Mouse (Mus musculus): ENCODE results near the gene 2900092C05Rik. TPM values are rescaled to one million over a fixed set of nuclear protein-coding genes. Genes with fewer than 3 reads are reported as not detected.

Gene 2900092C05Rik
- polyA plus RNA-seq, 1 experiment from 2014 or later, result not detected

- H3K27ac ChIP-seq (ENCODE audit: low read depth), result no peak overlapping the region
- no peaks in the 10 kb centered on the region for H3K4me1 ChIP-seq (ENCODE audit: insufficient read depth)
- DNase-seq, result no peak
- no peak for TF ChIP-seq CTCF (IDR thresholded peaks at IDR 0.05; ENCODE audit: low read depth)
- no peak for TF ChIP-seq EP300 (IDR thresholded peaks at IDR 0.05; ENCODE audit: low read depth)
- H3K9me3 ChIP-seq (ENCODE audit: low read length), result peaks cover 19% of the 10 kb centered on the region
- no peak overlapping the region for H3K9ac ChIP-seq (replicated peaks)
- no peaks in the 10 kb centered on the region for H3K27me3 ChIP-seq (ENCODE audit: insufficient read depth, low read length)
- ATAC-seq, result no peak
- no peak overlapping the region for H3K4me2 ChIP-seq (ENCODE audit: low read depth, low read length)
- H3K4me3 ChIP-seq (ENCODE audit: low read depth, low read length), result no peak overlapping the region
- H3K36me3 ChIP-seq (replicated peaks; ENCODE audit: insufficient read depth, low read length), result peaks cover 71% of the 10 kb centered on the region
Measured at GRCm38 (mm10) chr7:12486691-12487090, 25.6 kb upstream of the 2900092C05Rik start.

GRCm38 (mm10) chr7:12510913-12511312 lies 1.4 kb upstream of the 2900092C05Rik start:
- no peak for TF ChIP-seq CTCF (IDR thresholded peaks at IDR 0.05; ENCODE audit: low read depth)
- TF ChIP-seq EP300 (IDR thresholded peaks at IDR 0.05; ENCODE audit: low read depth), result no peak
- H3K9me3 ChIP-seq (ENCODE audit: low read length), result no peaks in the 10 kb centered on the region
- H3K27ac ChIP-seq (ENCODE audit: low read depth), result no peak overlapping the region
- no peaks in the 10 kb centered on the region for H3K36me3 ChIP-seq (replicated peaks; ENCODE audit: insufficient read depth, low read length)
- 48% methylated on average over 1 of the region's 1 CpGs for WGBS (ENCODE audit: insufficient replicate concordance)
- no peak overlapping the region for H3K4me2 ChIP-seq (ENCODE audit: low read depth, low read length)
- no peak for ATAC-seq
- no peak overlapping the region for H3K9ac ChIP-seq (replicated peaks)
- no peak overlapping the region for H3K4me3 ChIP-seq (ENCODE audit: low read depth, low read length)
- no peak for DNase-seq
- H3K4me1 ChIP-seq (ENCODE audit: insufficient read depth), result no peaks in the 10 kb centered on the region
- H3K27me3 ChIP-seq (ENCODE audit: insufficient read depth, low read length), result no peaks in the 10 kb centered on the region

Other genes starting within 250 kb of the 2900092C05Rik start
- not detected in 2 replicates for gene Vmn1r81, start 244.2 kb upstream of the 2900092C05Rik start, polyA plus RNA-seq (2015; fragmentation: Nextera tagmentation; extraction: Ambion mirVana)
- not detected in 2 replicates for gene Vmn1r82, start 212.1 kb upstream of the 2900092C05Rik start, polyA plus RNA-seq (2015; fragmentation: Nextera tagmentation; extraction: Ambion mirVana)
- not detected in 2 replicates for gene Vmn1r83, start 183.0 kb upstream of the 2900092C05Rik start, polyA plus RNA-seq (2015; fragmentation: Nextera tagmentation; extraction: Ambion mirVana)
- gene Vmn1r84, start 143.2 kb upstream of the 2900092C05Rik start, polyA plus RNA-seq (2015; fragmentation: Nextera tagmentation; extraction: Ambion mirVana), result not detected in 2 replicates
- gene Zfp551, start 89.8 kb upstream of the 2900092C05Rik start, polyA plus RNA-seq (2015; fragmentation: Nextera tagmentation; extraction: Ambion mirVana), result 0.66 and 0.76 TPM in 2 replicates
- gene Zfp606, start 34.2 kb upstream of the 2900092C05Rik start, polyA plus RNA-seq (2015; fragmentation: Nextera tagmentation; extraction: Ambion mirVana), result 2.5 and 2.8 TPM in 2 replicates
- gene Vmn2r53, start 96.3 kb downstream of the 2900092C05Rik start, polyA plus RNA-seq (2015; fragmentation: Nextera tagmentation; extraction: Ambion mirVana), result not detected in 2 replicates
- not detected in 2 replicates for gene Vmn2r54, start 127.8 kb downstream of the 2900092C05Rik start, polyA plus RNA-seq (2015; fragmentation: Nextera tagmentation; extraction: Ambion mirVana)
- not detected in 2 replicates for gene Vmn2r55, start 172.5 kb downstream of the 2900092C05Rik start, polyA plus RNA-seq (2015; fragmentation: Nextera tagmentation; extraction: Ambion mirVana)
- not detected in 2 replicates for gene Vmn2r56, start 222.5 kb downstream of the 2900092C05Rik start, polyA plus RNA-seq (2015; fragmentation: Nextera tagmentation; extraction: Ambion mirVana)